Mouse (Mus musculus): ENCODE results near the gene Ugt1a1. TPM values are rescaled to one million over a fixed set of nuclear protein-coding genes. Genes with fewer than 3 reads are reported as not detected.

The Ugt1a1 gene
- polyA plus RNA-seq, 1 experiment from 2014 or later = 0.61 TPM

- Histone ChIP-seq H3K9ac (ENCODE audit: low read depth, low read length) (no peak overlapping the region), H3K4me2 (replicated peaks; ENCODE audit: low read depth, low read length) (no peak overlapping the region), H3K4me3 (ENCODE audit: low read length) (no peak overlapping the region), H3K27me3 (ENCODE audit: control insufficient read depth, insufficient read depth, low read length) (no peaks in the 10 kb centered on the region), H3K36me3 (ENCODE audit: control insufficient read depth, insufficient read depth, low read length) (peaks cover 33% of the 10 kb centered on the region), H3K9me3 (ENCODE audit: control insufficient read depth, low read length) (peaks cover 35% of the 10 kb centered on the region), H3K4me1 (ENCODE audit: control insufficient read depth, insufficient read depth, low read length) (no peaks in the 10 kb centered on the region; the same call in 1 of the 2 replicates), H3K27ac (ENCODE audit: low read depth, low read length) (no peak overlapping the region)
- no peak for ATAC-seq (ENCODE audit: low FRiP score, low TSS enrichment)
- WGBS = 70% methylated on average over 6 of the region's 6 CpGs
Observed at GRCm38 (mm10) chr1:88258361-88258760, 46.6 kb downstream of the Ugt1a1 start.

GRCm38 (mm10) chr1:88258881-88259642 is 47.3 kb downstream of the Ugt1a1 start:
- H3K36me3 ChIP-seq (ENCODE audit: control insufficient read depth, insufficient read depth, low read length) = peaks cover 40% of the 10 kb centered on the region
- no peaks in the 10 kb centered on the region; the same call in 1 of the 2 replicates for H3K4me1 ChIP-seq (ENCODE audit: control insufficient read depth, insufficient read depth, low read length)
- whole genome bisulfite sequencing = 60% methylated on average over 8 of the region's 8 CpGs
- H3K27me3 ChIP-seq (ENCODE audit: control insufficient read depth, insufficient read depth, low read length) = no peaks in the 10 kb centered on the region
- H3K4me2 ChIP-seq (replicated peaks; ENCODE audit: low read depth, low read length) = no peak overlapping the region
- peaks cover 29% of the 10 kb centered on the region for H3K9me3 ChIP-seq (ENCODE audit: control insufficient read depth, low read length)
- H3K27ac ChIP-seq (ENCODE audit: low read depth, low read length) = no peak overlapping the region
- ATAC-seq (ENCODE audit: low FRiP score, low TSS enrichment) = peak; percentile 10; the same call in 1 of the 2 replicates
- no peak overlapping the region for H3K4me3 ChIP-seq (ENCODE audit: low read length)
- peak overlapping the region; percentile 1; the same call in 1 of the 2 replicates for H3K9ac ChIP-seq (ENCODE audit: low read depth, low read length)

- Histone ChIP-seq H3K9me3 (ENCODE audit: control insufficient read depth, low read length) (peaks cover 26% of the 10 kb centered on the region), H3K9ac (ENCODE audit: low read depth, low read length) (no peak overlapping the region), H3K27ac (ENCODE audit: low read depth, low read length) (no peak overlapping the region), H3K36me3 (ENCODE audit: control insufficient read depth, insufficient read depth, low read length) (peaks cover 46% of the 10 kb centered on the region), H3K4me2 (replicated peaks; ENCODE audit: low read depth, low read length) (no peak overlapping the region), H3K27me3 (ENCODE audit: control insufficient read depth, insufficient read depth, low read length) (no peaks in the 10 kb centered on the region), H3K4me3 (ENCODE audit: low read length) (no peak overlapping the region), H3K4me1 (ENCODE audit: control insufficient read depth, insufficient read depth, low read length) (no peaks in the 10 kb centered on the region; the same call in 1 of the 2 replicates)
- WGBS = 73% methylated on average over 4 of the region's 4 CpGs
- ATAC-seq (ENCODE audit: low FRiP score, low TSS enrichment) = peak; percentile 7; the same call in 1 of the 2 replicates
Observed at GRCm38 (mm10) chr1:88259643-88260024, 47.9 kb downstream of the Ugt1a1 start.

- Histone ChIP-seq H3K9me3 (ENCODE audit: control insufficient read depth, low read length) (peaks cover 21% of the 10 kb centered on the region), H3K9ac (ENCODE audit: low read depth, low read length) (no peak overlapping the region)
- WGBS = 78% methylated on average over 6 of the region's 6 CpGs
Observed at GRCm38 (mm10) chr1:88260114-88260513, 48.4 kb downstream of the Ugt1a1 start.

GRCm38 (mm10) chr1:88260604-88261377 is 49.0 kb downstream of the Ugt1a1 start:
- Histone ChIP-seq H3K9me3 (ENCODE audit: control insufficient read depth, low read length) (peaks cover 15% of the 10 kb centered on the region), H3K9ac (ENCODE audit: low read depth, low read length) (no peak overlapping the region), H3K27ac (ENCODE audit: low read depth, low read length) (no peak overlapping the region), H3K4me2 (replicated peaks; ENCODE audit: low read depth, low read length) (no peak overlapping the region), H3K4me3 (ENCODE audit: low read length) (no peak overlapping the region), H3K27me3 (ENCODE audit: control insufficient read depth, insufficient read depth, low read length) (no peaks in the 10 kb centered on the region), H3K4me1 (ENCODE audit: control insufficient read depth, insufficient read depth, low read length) (no peaks in the 10 kb centered on the region; the same call in 1 of the 2 replicates), H3K36me3 (ENCODE audit: control insufficient read depth, insufficient read depth, low read length) (peaks cover 58% of the 10 kb centered on the region)
- no peak for ATAC-seq (ENCODE audit: low FRiP score, low TSS enrichment)
- WGBS = 83% methylated on average over 10 of the region's 10 CpGs

More at GRCm38 (mm10) chr1:88260114-88260513, 48.4 kb downstream of the Ugt1a1 start:
- Histone ChIP-seq H3K36me3 (ENCODE audit: control insufficient read depth, insufficient read depth, low read length) (peaks cover 51% of the 10 kb centered on the region), H3K4me2 (replicated peaks; ENCODE audit: low read depth, low read length) (no peak overlapping the region), H3K27me3 (ENCODE audit: control insufficient read depth, insufficient read depth, low read length) (no peaks in the 10 kb centered on the region), H3K4me3 (ENCODE audit: low read length) (no peak overlapping the region), H3K27ac (ENCODE audit: low read depth, low read length) (no peak overlapping the region), H3K4me1 (ENCODE audit: control insufficient read depth, insufficient read depth, low read length) (no peaks in the 10 kb centered on the region; the same call in 1 of the 2 replicates)
- peak; percentile 10; the same call in 1 of the 2 replicates for ATAC-seq (ENCODE audit: low FRiP score, low TSS enrichment)

- ATAC-seq (ENCODE audit: low FRiP score, low TSS enrichment) = no peak
- Histone ChIP-seq H3K9ac (ENCODE audit: low read depth, low read length) (no peak overlapping the region), H3K4me2 (replicated peaks; ENCODE audit: low read depth, low read length) (no peak overlapping the region), H3K4me3 (ENCODE audit: low read length) (no peak overlapping the region), H3K9me3 (ENCODE audit: control insufficient read depth, low read length) (peaks cover 10% of the 10 kb centered on the region; the same call in 1 of the 2 replicates), H3K27ac (ENCODE audit: low read depth, low read length) (no peak overlapping the region), H3K4me1 (ENCODE audit: control insufficient read depth, insufficient read depth, low read length) (no peaks in the 10 kb centered on the region; the same call in 1 of the 2 replicates), H3K27me3 (ENCODE audit: control insufficient read depth, insufficient read depth, low read length) (no peaks in the 10 kb centered on the region), H3K36me3 (ENCODE audit: control insufficient read depth, insufficient read depth, low read length) (peaks cover 67% of the 10 kb centered on the region)
- 85% methylated on average over 7 of the region's 7 CpGs for WGBS
Observed at GRCm38 (mm10) chr1:88261706-88262105, 49.9 kb downstream of the Ugt1a1 start.

- no peak overlapping the region for H3K4me3 ChIP-seq (ENCODE audit: low read length)
- H3K27ac ChIP-seq (ENCODE audit: low read depth, low read length) = no peak overlapping the region
- no peak overlapping the region for H3K4me2 ChIP-seq (replicated peaks; ENCODE audit: low read depth, low read length)
- H3K27me3 ChIP-seq (ENCODE audit: control insufficient read depth, insufficient read depth, low read length) = no peaks in the 10 kb centered on the region
- WGBS = 66% methylated on average over 4 of the region's 4 CpGs
- ATAC-seq (ENCODE audit: low FRiP score, low TSS enrichment) = no peak
- no peak overlapping the region for H3K9ac ChIP-seq (ENCODE audit: low read depth, low read length)
- H3K4me1 ChIP-seq (ENCODE audit: control insufficient read depth, insufficient read depth, low read length) = no peaks in the 10 kb centered on the region; the same call in 1 of the 2 replicates
- peaks cover 10% of the 10 kb centered on the region; the same call in 1 of the 2 replicates for H3K9me3 ChIP-seq (ENCODE audit: control insufficient read depth, low read length)
- H3K36me3 ChIP-seq (ENCODE audit: control insufficient read depth, insufficient read depth, low read length) = peaks cover 72% of the 10 kb centered on the region
Observed at GRCm38 (mm10) chr1:88262255-88262654, 50.5 kb downstream of the Ugt1a1 start.

GRCm38 (mm10) chr1:88262961-88263360 is 51.2 kb downstream of the Ugt1a1 start:
- Histone ChIP-seq H3K4me2 (replicated peaks; ENCODE audit: low read depth, low read length) (no peak overlapping the region), H3K9ac (ENCODE audit: low read depth, low read length) (no peak overlapping the region), H3K9me3 (ENCODE audit: control insufficient read depth, low read length) (peaks cover 3% of the 10 kb centered on the region; the same call in 1 of the 2 replicates), H3K27ac (ENCODE audit: low read depth, low read length) (no peak overlapping the region), H3K4me1 (ENCODE audit: control insufficient read depth, insufficient read depth, low read length) (no peaks in the 10 kb centered on the region; the same call in 1 of the 2 replicates), H3K36me3 (ENCODE audit: control insufficient read depth, insufficient read depth, low read length) (peaks cover 79% of the 10 kb centered on the region), H3K27me3 (ENCODE audit: control insufficient read depth, insufficient read depth, low read length) (no peaks in the 10 kb centered on the region), H3K4me3 (ENCODE audit: low read length) (no peak overlapping the region)
- no peak for ATAC-seq (ENCODE audit: low FRiP score, low TSS enrichment)
- WGBS = 74% methylated on average over 6 of the region's 6 CpGs

Measured in kidney, embryonic 14.5 days (tissue).